Mouse (Mus musculus): ENCODE data around the gene Thy1.

DNA sequence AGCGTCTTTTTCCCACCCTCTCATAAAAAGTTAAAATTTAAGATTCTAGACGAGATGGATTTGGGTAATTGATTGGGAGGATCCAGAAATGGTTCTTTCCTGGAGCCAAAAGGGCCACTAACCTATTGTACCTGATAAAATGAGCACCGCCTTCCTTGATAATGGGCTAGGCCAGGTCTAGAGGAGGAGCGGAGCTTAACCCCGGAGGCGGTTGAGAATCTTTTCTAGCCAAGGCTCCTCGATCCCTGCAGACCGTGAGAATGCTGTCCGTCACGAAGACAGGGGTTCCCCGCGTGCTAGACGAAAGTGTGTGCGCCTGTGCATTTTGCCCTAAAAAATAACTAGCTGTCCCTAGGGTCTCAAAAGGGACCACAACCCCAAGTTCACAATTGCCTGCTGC, 41.1 kb downstream of the Thy1 start:
- TF ChIP-seq E2F4 (IDR thresholded peaks at IDR 0.05; ENCODE audit: insufficient read depth) (no peak), POLR2A (IDR thresholded peaks at IDR 0.05; ENCODE audit: insufficient read length, low read depth) (no peak), TCF12 (IDR thresholded peaks at IDR 0.05; ENCODE audit: insufficient read depth, poor library complexity, severe bottlenecking) (no peak), SRF (IDR thresholded peaks at IDR 0.05; ENCODE audit: control insufficient read depth, insufficient read length, low read depth) (no peak), USF1 (IDR thresholded peaks at IDR 0.05; ENCODE audit: low read depth) (no peak), POLR2AphosphoS2 (IDR thresholded peaks at IDR 0.05; ENCODE audit: insufficient read length, low read depth) (no peak), REST (IDR thresholded peaks at IDR 0.05; ENCODE audit: insufficient read depth, insufficient read length) (no peak), MYOD1 (IDR thresholded peaks at IDR 0.05; ENCODE audit: control insufficient read depth in 1 of 3, insufficient read length in 2 of 3, low read depth in 2 of 3) (no peak), MAX (IDR thresholded peaks at IDR 0.05; ENCODE audit: low read depth) (no peak), CEBPB (IDR thresholded peaks at IDR 0.05; ENCODE audit: insufficient read depth, poor library complexity, severe bottlenecking) (no peak), TCF3 (IDR thresholded peaks at IDR 0.05; ENCODE audit: insufficient read length, low read depth) (no peak), MYOG (IDR thresholded peaks at IDR 0.05; ENCODE audit: control insufficient read depth in 1 of 3, insufficient read depth in 1 of 3, insufficient read length in 2 of 3, low read depth in 2 of 3) (no peak)
